Mouse (Mus musculus) olfactory bulb, adult 2 months (tissue): ENCODE data around the gene Vegfb.

Source experiments
- CTCF ChIP-seq: fragments of 200-500 bp; IDR thresholded peaks from 2 replicates; pipeline ENCODE4 v1.5.1; 2012; ENCODE audit warnings: low read depth, mild to moderate bottlenecking, low read length, moderate library complexity; ENCODE audit not compliant: insufficient read depth
- POLR2A ChIP-seq: fragments of 200-500 bp; IDR thresholded peaks from 2 replicates; pipeline ENCODE4 v1.6.1; 2012; ENCODE audit warnings: mild to moderate bottlenecking, low read depth, low read length, moderate library complexity; ENCODE audit not compliant: insufficient read depth

DNA sequence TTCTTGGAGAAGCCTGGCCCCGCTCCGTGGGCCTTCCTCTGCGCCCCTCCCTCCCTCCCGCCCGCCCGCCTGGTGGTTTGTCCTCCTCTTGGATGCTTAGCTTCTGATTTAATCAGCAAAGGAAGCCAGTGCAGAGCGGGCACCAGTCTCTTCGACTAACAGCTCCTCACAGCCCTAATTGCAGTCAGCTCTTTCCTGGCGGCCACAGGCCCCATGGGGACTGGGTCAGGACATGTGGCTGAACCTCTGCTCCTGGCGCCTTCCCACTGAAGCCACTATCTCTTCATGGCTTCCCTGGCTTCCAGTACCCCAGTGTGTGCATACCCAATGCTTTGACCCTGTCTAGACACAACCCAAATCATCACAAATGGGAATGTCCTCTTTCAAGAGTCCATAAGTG lies 31.0 kb downstream of the Vegfb start:
- no peak for TF ChIP-seq CTCF
- no peak for TF ChIP-seq POLR2A
